Mouse (Mus musculus): ENCODE measurements around the gene Clasp1. TPM values are rescaled to one million over a fixed set of nuclear protein-coding genes. Genes with fewer than 3 reads are reported as not detected.

The Clasp1 gene
- polyA plus RNA-seq, 1 experiment from 2014 or later: 97.6 TPM

DNA sequence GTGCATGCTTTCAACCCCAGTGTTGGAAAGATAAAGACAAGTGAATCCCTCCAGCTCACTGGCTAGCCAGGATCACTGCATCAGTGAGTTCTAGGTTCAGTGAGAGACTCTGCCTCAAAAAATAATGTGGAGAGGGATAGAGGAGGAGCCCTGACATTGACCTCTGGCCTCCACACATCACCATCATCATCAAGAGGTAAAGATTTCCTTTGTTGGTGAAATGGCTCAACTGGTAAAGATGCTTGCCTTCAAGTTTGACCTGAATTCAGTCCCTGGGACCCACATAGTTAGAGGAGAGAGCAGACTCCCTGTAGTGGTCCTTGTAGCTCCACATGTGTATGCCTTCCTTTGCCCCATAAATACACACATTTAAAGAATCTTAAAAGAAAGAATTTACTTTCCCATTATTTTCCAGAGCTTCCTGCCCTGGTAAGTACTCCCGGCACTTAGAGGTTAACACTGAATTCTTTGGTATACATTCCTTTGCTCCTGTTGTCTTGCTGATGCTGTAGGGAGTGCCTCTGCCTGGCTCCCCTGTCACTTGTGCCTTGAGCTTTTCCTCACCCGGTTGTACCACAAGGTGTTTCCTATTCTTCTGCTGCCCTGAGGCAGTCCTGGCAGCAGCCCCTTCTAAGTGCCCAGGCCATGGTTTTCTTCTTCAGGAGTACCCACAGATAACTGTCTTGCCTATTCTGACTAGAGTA lies 253.6 kb downstream of the Clasp1 start:
- no peaks in the 10 kb centered on the region for H3K36me3 ChIP-seq
- peaks cover 4% of the 10 kb centered on the region; the same call in 1 of the 2 replicates for H3K4me1 ChIP-seq (replicated peaks)
- no peak overlapping the region for H3K4me3 ChIP-seq
- no peak overlapping the region for H3K27ac ChIP-seq
- H3K27me3 ChIP-seq (ENCODE audit: insufficient read depth, poor library complexity, severe bottlenecking): no peaks in the 10 kb centered on the region
- WGBS: 80% methylated on average over 2 of the region's 2 CpGs
- DNase-seq (ENCODE audit: low spot score): no peak
- no peaks in the 10 kb centered on the region for H3K9me3 ChIP-seq

DNA sequence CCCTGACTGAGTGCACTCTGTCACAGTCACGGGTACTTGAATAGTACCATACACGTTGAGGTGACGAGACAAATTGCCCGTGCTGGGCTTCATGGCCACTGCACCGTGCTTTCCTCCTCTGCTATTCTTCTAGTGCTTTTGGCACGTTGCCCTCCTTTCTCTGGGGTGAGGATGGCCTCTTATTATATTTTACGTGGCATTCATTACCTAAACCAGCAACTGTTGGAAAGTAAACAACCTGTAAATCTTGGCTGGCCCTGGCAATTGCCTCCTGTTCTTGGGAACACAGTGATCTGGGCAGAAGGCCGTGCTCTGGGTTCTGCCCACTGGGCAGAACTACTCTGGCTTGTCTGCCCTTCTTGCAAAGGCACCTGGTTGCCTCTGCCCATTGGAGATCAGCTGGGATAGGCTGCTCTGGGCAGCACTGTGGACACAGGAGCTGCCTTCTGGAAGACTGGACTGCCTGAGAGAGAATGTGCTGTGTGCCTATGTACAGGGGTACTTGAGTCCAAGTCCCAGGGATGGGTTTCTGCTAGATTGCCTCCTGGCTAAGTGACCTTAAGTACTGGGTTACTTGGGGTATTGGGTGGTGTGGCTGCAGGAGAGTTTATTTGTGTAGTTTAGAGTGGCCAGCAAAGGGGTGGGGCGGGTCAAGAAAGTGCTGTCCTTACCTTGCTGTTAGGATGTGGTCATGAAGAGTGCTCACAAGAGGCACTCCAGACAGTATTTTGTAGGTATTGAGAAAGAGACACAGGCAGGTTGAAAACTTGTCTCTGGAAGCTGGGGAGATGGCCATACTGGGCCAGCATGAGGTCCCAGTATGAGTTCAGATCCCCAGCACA lies 254.5 kb downstream of the Clasp1 start:
- Histone ChIP-seq H3K4me1 (replicated peaks) (peaks cover 8% of the 10 kb centered on the region; the same call in 1 of the 2 replicates), H3K9me3 (no peaks in the 10 kb centered on the region), H3K36me3 (no peaks in the 10 kb centered on the region), H3K27ac (no peak overlapping the region), H3K4me3 (no peak overlapping the region), H3K27me3 (ENCODE audit: insufficient read depth, poor library complexity, severe bottlenecking) (no peaks in the 10 kb centered on the region)
- DNase-seq (ENCODE audit: low spot score): no peak
- WGBS: 60% methylated on average over 9 of the region's 9 CpGs

DNA sequence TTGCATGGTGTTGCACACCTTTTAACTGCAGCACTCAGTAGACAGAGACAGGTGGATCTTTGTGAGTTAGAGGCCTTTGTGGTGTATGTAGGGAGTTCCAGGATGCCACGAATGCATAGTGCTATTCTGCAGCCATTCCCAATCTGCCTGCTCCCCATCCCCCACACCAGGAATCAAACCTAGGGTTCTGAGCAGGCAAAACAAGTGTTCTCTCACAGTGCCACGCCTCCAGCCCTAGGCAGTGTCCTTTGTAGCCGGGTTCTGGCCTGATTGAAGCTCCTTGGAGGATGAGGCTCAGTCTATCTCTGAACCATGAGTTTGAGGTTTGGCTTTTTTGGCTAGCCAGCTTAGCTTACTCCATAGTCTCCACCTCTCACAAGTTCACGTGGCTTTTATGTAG lies 256.8 kb downstream of the Clasp1 start:
- DNase-seq (ENCODE audit: low spot score): no peak
- peaks cover 8% of the 10 kb centered on the region; the same call in 1 of the 2 replicates for H3K4me1 ChIP-seq (replicated peaks)
- H3K36me3 ChIP-seq: no peaks in the 10 kb centered on the region
- no peak overlapping the region for H3K27ac ChIP-seq
- no peaks in the 10 kb centered on the region for H3K27me3 ChIP-seq (ENCODE audit: insufficient read depth, poor library complexity, severe bottlenecking)
- no peak overlapping the region for H3K4me3 ChIP-seq
- 64% methylated on average over 4 of the region's 4 CpGs for WGBS
- no peaks in the 10 kb centered on the region for H3K9me3 ChIP-seq

DNA sequence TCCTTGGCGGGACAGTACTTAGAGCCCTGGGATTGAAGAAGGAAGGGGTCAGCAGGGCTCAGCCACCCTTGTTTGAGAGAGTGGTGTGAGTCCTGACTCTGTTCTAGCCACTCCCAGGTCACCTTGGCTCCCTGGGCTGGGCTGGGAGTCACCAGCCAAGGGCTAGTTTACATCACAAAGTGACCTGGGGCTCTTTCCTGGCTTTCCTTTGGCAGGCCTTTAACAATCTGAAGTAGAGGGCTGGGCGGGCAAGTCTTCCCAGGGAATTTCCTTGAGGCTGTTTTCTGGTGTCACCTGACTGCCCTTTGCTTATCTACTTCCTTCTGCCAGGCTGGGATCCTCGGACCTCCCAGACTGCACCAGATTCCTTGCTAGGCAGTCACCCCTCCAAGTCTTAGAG lies 259.2 kb downstream of the Clasp1 start:
- Histone ChIP-seq H3K27ac (no peak overlapping the region), H3K9me3 (no peaks in the 10 kb centered on the region), H3K4me3 (no peak overlapping the region), H3K27me3 (ENCODE audit: insufficient read depth, poor library complexity, severe bottlenecking) (no peaks in the 10 kb centered on the region), H3K36me3 (no peaks in the 10 kb centered on the region), H3K4me1 (replicated peaks) (peaks cover 8% of the 10 kb centered on the region; the same call in 1 of the 2 replicates)
- WGBS: 23% methylated on average over 3 of the region's 3 CpGs
- DNase-seq (ENCODE audit: low spot score): no peak

DNA sequence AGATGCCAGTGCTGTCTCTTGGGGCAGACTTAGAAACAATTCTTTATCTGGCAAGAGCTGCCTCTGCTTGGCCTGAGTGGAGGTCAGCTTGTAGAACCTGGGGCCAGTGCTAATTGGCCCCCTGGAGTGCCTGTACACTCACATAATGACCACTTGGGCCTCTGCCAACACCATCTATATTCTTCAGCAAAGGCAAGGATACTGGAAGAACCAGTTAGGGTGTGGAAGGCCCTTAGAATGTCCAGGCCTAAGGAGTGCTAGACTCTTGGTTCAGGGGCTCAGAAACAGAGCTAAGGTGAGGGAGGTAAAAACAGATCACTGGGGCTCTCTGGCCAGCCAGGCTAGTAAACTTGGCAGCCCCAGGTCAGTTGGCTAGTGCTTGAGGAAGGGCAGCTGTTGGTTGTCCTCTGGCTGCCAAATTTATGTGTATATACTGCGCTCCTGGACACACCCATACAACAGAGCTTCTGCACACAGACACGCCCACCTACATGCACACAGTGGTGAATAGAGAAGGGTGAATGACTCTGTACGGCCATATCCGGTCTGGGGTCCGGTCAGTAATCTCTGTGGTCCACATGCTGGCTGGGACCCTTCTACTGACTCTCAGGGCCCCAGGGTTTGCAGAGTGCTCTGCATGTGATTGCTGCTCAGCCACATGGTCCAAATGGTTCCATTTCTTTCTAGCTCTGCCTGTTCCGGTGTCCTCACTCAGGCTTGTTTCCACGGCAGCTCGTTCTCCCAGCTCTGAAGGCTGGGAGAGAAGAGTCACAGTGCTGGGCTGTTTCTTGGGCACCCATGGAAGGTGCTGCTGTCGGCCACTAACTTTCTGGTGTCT lies 261.3 kb downstream of the Clasp1 start:
- Histone ChIP-seq H3K27ac (no peak overlapping the region), H3K27me3 (ENCODE audit: insufficient read depth, poor library complexity, severe bottlenecking) (no peaks in the 10 kb centered on the region), H3K4me1 (replicated peaks) (0 out of 2 replicates have a peak, but pooled peaks cover 4% of the 10 kb centered on the region), H3K4me3 (no peak overlapping the region), H3K9me3 (no peaks in the 10 kb centered on the region), H3K36me3 (no peaks in the 10 kb centered on the region)
- WGBS: 77% methylated on average over 9 of the region's 9 CpGs
- no peak for DNase-seq (ENCODE audit: low spot score)

DNA sequence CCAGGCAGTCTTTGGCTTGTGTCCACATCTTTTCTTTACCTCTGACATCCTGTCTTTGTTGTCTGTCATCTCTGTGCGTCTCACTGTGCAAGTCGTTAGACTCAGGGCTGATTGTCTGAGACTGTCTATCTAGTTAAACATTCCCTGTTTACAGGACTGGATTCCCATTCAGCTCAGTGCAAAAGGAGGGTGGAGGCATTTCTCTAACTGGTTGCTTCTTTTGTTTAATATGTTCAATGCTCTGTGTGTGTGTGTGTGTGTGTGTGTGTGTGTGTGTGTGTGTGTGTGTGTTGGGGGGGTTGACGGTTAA lies 261.9 kb downstream of the Clasp1 start:
- no peak overlapping the region for H3K27ac ChIP-seq
- H3K4me3 ChIP-seq: no peak overlapping the region
- H3K27me3 ChIP-seq (ENCODE audit: insufficient read depth, poor library complexity, severe bottlenecking): no peaks in the 10 kb centered on the region
- 62% methylated on average over 3 of the region's 3 CpGs for WGBS
- 0 out of 2 replicates have a peak, but pooled peaks cover 4% of the 10 kb centered on the region for H3K4me1 ChIP-seq (replicated peaks)
- no peaks in the 10 kb centered on the region for H3K9me3 ChIP-seq
- H3K36me3 ChIP-seq: no peaks in the 10 kb centered on the region
- DNase-seq (ENCODE audit: low spot score): no peak

DNA sequence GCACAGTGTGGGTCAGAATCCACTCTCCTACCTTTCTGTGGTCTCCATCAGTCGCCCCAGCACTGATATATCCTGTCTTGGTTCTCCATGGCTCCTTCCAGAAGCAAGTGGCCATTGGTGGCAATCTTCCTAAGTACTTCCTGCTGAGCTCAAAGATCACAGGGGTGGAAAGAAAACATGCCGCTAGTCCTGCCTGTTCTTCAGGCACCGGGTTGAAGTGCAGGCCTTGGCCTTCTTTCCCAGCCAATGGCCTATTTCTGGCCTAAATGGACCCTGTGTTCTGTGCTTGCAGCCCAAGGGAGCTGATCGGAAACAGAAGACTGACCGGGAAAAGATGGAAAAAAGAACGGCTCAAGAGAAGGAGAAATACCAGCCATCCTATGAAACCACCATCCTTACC lies 269.9 kb downstream of the Clasp1 start:
- no peaks in the 10 kb centered on the region for H3K27me3 ChIP-seq (ENCODE audit: insufficient read depth, poor library complexity, severe bottlenecking)
- no peaks in the 10 kb centered on the region for H3K9me3 ChIP-seq
- WGBS: 74% methylated on average over 6 of the region's 6 CpGs
- DNase-seq (ENCODE audit: low spot score): no peak
- H3K27ac ChIP-seq: no peak overlapping the region
- H3K4me3 ChIP-seq: no peak overlapping the region
- H3K36me3 ChIP-seq: no peaks in the 10 kb centered on the region
- H3K4me1 ChIP-seq (replicated peaks): no peaks in the 10 kb centered on the region

DNA sequence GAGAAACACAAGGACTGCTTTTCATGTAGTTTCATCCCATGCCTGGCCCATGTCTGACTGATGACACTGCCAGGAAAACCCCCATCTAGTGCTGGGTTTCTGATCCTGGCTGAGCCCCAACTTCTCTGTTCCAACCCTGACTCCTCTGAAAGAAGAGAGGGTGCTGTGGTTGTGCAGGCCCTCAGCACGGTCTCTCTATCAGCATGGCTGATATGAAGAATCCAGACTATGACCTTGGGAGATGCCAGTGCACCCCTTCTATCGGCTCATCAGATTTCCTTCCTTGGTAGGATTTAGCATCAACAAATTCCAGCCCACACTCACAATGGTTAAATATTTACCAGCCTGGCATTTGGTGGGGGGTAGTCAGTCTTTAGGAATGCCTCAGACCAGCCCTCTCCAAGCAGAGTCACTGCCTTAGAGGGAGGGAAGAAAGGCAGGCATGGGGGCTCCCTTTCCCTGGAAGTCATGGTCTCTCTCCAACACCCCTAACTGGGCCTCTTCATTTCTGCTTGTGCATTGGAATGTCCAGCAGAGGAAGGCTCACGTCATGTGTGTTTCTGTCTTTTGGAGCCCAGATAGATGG lies 272.1 kb downstream of the Clasp1 start:
- 83% methylated on average over 3 of the region's 3 CpGs for WGBS
- Histone ChIP-seq H3K27ac (no peak overlapping the region), H3K4me3 (no peak overlapping the region), H3K36me3 (no peaks in the 10 kb centered on the region), H3K27me3 (ENCODE audit: insufficient read depth, poor library complexity, severe bottlenecking) (no peaks in the 10 kb centered on the region), H3K9me3 (no peaks in the 10 kb centered on the region), H3K4me1 (replicated peaks) (no peaks in the 10 kb centered on the region)
- no peak for DNase-seq (ENCODE audit: low spot score)

Other genes starting within 250 kb of the Clasp1 start
- 0.06 and 0.20 TPM in 2 replicates for gene Gm29106, start 212.5 kb upstream of the Clasp1 start, polyA plus RNA-seq (2016; fragmentation: Nextera tagmentation; extraction: Ambion mirVana)
- 368 and 376 TPM in 2 replicates for gene Tsn, start 77.3 kb upstream of the Clasp1 start, polyA plus RNA-seq (2016; fragmentation: Nextera tagmentation; extraction: Ambion mirVana)
- gene Nifk, start 67.2 kb upstream of the Clasp1 start, polyA plus RNA-seq (2016; fragmentation: Nextera tagmentation; extraction: Ambion mirVana): 83.1 and 95.5 TPM in 2 replicates
- 0.12 and 0.14 TPM in 2 replicates for gene Tfcp2l1, start 238.9 kb downstream of the Clasp1 start, polyA plus RNA-seq (2016; fragmentation: Nextera tagmentation; extraction: Ambion mirVana)

Measured in hindbrain, embryonic 10.5 days (tissue).